Mouse (Mus musculus) kidney, postnatal 36 days (tissue): Measurements from ENCODE around the gene Disp1.

Source experiments
- DNase-seq, 2 experiments: peaks; one replicate each; pipeline ENCODE4 v3.0.0; 2021 to 2022; ENCODE audit warnings: mixed read lengths in 2 of 2

Gene Disp1

DNA sequence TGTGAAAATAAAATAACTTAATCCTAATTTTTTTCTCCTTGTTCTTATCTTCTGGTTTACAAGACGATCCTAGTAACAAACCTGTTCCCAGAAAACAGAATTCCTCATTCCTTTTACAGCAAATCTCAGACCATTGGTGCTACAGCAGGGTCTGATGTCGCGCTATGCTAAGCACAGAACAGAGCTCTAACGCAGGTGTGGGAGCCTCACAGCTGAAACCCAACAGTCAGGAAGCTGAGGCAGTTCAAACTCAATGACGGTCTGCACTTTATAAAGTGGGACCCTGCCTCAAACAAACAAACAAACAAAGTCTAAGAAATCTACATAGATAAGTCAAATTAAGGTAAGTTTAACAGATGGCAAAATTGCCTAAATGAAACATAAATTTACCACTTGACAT lies 20.4 kb downstream of the Disp1 start:
- DNase-seq: no peak

DNA sequence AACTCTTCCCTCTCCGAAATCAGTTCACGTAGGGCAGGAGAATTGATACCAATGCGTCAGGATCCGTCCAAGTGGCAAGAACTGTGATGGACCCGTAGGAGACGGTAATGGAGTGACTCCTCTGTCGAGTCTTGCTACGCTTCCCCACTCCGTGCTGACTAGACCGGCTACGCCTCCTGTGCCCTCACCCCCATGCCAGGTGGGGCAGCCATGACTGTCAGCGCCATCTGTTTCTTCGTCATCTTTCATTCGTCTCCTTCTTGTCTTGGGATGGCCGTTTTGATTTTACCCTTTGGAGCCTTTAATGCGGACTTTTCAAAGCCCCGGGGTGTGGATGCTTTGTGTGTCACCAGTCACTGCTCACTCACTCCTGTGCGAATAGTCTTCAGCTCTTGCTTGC lies 26.6 kb downstream of the Disp1 start:
- no peak for DNase-seq

DNA sequence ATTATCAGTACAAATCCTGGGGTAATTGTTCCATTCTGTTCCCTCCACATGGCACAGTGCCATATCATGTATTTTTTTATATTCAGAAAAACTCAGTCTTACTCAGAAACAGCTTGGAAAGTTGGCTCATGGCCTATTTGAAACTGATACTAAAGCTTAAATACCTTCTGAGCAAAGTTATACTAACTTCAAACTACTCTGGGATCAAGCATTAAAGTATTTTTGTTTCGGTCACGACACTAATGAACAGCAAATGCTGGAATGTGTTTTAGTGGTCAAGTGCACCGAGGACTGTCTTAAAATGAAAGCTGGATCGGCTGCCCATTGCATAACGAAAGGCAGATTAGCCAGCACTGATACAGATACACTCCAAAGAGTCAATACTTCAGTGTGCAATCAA lies 27.2 kb downstream of the Disp1 start:
- DNase-seq: peak in 1 of 2 experiments; percentile 7

DNA sequence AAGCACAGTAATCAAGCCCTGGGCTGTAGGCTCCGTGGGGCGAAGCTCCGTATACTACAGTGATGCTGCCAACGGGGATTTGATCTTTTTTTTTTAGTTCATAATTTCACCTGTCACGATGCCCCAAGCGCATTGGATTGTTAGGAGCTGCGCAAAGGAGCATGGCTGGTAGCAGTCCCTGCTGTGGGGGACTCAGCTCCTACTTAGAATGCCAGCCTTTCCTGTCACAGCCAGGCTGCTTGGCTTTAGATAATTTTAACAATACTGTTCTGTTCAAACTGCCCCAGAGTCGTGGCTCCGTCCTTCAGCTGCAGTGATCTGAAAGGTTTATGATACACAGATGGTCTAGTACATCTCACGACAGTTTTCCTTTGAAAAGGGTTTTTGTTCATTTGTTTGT lies 29.9 kb downstream of the Disp1 start:
- no peak for DNase-seq

DNA sequence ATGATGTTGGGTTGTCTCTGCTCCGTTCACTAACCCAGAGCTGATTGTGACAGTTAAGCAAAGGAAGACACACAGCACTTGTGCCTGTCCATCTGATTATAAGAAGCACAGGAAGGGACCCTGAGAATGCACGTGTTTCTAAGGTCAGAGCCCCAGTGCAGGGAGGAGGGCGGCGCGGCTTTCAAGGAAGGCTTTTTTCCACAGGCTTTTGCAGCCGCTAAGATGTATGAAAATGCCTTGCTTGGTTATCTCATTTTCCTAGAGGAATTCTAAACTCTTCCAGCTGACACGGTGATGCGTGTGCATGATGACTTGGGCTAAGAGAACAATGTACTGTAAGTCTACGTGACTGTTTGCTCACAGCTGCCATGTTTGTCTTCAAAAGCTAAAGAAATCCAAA lies 30.9 kb downstream of the Disp1 start:
- DNase-seq: no peak

DNA sequence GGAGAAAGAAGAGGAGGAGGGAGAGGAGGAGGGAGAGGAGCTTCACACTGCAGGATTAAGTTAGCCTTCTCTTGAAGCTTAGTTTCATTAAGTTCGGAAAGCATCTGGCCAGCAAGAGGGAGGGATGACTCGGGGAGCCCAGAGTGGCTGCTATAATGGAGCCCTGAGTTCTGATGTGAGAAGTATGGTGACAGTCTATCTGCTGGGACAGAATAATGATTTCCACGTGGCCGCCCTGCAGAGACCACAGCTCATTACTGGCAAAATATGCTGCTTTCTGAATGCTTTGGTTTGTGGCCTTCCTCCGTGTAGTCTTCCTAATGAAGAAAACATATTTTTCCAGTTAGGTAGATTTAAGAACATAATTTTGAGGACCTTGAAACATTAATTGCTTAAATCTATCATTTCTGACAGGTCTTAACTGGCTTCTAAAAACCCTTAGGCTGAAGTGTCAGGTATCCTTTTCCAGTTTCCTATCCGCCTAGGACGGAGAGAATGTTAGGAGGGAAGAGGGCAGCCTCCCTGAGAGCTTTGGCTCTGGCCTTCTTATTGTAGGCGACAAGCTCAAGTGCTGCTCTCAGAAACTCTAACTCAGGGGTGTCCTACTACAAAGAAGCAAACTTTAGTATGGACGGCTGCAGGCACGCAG lies 32.2 kb downstream of the Disp1 start:
- no peak for DNase-seq

DNA sequence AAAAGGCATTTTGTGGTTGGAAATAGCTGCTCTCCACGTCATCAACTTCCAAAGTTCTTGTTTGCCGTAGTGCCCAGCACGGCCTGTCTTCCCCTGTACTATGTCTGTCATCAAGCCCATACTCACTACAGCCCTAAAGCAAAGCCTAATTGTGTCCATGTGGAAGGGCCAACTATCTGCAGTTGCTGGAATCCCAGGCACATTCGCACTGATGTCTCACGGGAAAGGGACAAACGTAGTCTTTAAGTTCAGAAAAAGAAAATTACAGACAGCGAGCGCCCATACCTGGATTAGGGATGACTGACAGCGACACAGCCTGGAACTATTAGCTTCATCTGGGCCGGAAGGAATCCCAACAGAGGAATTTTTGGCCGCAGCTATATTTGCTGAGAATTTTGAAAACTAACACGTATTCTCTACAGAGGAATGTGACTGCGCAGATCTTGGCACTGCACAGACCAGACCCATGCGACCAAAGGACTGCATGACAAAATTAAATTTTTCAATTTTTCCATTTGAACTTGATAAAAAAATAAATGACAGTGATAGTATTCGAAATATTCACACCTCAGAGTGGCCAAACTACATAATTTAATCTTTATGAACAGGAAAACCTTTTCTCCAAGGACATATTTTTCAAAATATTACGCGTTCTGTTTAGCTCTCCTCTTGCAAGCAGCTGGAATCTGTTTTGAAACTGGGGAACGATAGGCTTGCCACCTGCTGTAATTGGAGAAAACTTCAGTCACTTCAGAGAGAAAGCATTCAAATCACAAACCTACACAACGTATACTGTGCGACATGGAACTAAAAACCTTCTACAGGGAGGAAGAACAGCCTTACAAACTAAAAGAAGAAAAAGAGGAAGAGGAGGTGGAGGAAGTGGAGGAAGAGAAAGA lies 33.0 kb downstream of the Disp1 start:
- DNase-seq: no peak

DNA sequence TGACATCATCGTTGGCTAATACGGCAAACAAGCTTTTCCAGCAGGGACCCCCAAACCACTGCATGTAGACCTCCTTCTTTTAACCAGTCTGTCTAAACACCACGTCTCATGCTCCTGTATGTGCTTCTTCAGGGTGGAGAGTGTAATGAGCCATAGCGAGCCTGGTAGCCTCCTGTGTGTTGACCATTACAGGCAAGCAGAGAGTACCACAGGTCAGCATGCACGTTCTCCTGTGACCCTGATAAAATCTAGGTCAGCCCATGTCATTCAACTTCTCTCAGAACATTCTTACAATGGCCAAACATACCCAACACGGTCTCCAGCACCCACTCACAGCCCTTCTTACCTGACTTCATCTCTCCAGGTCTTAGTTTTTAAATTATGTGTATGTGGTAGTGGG lies 35.8 kb downstream of the Disp1 start:
- DNase-seq: no peak

DNA sequence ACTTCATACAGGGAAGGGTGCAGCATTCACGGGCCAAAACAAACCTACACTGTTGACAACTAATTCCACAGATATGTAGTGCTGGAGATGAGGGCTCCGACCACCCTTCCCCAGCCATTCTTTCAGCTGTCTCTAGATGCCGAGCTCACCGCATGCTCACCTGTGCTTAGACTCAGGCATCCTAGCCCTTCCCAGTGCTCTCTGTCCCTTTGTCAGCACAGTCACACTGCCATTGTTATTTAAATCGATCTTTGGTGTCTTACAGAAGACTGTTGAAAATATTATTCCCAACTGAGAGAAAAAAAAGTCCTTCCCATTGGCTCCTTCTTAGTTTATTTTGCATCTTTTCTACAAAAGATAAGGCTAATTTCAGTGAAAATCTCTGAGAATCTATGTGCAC lies 36.6 kb downstream of the Disp1 start:
- DNase-seq: no peak

DNA sequence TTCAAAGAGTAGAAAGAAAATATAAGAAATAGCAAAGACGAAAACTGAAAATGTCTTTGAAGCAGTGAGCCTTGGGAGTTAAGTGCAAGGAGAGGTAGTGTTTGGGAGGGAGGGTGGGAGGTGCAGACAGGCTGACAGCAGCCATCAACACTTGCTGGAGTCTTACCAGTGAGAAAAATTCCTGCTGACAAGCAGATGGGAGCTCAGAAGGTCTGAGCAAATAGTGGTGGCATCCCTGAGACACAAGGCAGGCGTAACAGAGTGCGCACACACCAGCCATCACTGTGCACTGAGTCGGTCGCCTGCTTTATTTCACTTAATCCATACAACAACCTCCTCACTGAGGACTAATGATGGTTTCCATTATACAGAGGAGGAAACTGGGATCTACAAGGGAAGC lies 37.8 kb downstream of the Disp1 start:
- DNase-seq: no peak

DNA sequence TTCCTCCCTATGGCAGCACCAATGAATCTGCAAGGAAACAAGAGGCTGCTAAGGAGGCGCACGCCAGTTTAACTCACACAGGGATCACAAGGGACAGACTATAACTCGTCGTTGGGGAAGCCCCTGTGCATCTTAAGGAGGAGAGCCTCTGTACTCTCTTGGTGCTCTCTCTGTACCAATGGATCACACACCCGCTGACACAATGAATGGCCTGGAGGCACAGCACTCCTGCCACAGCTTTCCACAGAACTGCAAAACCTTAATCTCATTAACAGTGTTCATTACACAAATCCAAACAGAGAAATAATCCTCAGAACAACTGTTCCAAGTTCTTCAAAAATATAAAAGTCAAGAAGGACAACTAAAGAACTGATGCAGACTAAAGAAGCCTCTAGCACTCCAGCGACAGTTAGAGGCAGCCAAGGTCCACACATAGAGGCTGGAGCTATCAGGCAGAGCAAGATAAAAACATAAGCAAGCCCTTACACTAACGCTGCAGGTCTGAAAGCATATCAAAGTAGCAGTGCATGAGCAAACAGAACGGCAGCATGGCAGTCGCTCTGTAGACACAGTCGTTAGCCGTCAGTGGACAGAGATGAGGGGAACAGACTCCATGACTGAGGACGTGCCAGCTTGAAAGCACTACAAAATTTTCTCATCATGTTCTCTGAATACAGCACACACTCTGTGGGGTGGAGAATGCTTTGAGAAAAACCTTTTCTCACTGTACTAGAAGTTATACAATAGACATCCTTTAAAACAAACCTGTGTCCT lies 38.5 kb downstream of the Disp1 start:
- no peak for DNase-seq

DNA sequence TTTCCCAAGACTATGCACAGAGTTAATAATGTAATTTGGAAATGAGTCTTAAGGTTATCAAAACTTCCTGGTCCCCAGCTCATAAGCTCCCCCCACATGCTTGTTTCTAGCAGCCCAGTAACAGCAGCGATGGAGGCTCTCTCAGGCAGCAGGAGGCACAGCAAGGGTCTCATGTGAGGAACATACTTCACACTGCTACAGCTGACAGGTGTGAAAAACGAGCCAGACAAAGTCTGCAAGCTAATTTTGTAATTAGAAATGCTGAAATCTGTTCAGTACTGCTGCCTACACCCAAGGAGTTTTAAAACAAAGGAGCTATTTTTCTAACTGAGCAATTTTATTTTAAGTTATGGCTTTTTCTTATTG lies 40.3 kb downstream of the Disp1 start:
- DNase-seq: no peak

DNA sequence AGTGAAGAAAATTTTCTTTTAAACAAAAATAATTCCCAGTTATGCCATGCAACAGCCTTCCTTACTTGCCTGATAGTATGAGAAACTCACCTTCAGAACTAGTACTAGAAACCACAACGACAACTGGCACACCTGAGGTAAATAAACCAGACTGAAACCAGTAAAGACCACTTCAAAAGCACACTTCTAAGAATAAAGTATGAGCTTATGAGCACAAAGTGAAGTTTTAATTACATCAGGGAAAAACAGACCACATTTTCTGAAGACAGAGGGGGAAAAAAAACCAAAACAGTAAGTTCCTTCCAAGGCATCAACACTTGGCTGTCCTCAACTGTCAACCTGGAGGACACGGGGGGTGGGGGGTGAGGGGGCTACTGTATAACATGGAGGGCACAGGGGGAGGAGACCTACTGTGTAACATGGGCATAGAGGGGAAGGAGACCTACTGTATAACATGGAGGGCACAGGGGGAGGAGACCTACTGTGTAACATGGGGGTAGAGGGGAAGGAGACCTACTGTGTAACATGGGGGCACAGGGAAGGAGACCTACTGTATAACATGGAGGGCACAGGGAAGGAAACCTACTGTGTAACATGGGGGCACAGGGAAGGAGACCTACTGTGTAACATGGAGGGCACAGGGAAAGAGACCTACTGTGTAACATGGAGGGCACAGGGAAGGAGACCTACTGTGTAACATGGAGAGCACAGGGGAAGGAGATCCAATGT lies 40.9 kb downstream of the Disp1 start:
- DNase-seq: no peak

DNA sequence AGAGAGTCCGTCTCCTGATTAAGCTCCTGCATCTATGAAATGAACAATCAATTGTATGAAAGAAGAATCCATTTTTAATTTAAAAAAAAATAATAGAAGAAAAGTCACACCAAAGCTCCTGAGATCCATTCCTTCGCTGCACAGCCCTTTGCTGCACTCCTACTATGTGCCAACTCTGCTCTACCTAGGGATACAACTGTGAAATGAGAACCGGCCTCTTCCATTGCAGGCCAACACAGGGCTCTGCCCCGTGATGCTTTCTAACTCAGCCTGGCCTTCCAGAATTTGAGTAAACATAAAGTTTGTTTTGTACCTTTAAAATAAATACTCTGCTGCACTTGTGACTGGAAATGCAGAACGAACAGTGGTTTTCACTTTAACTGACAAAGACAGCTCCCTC lies 42.0 kb downstream of the Disp1 start:
- no peak for DNase-seq

DNA sequence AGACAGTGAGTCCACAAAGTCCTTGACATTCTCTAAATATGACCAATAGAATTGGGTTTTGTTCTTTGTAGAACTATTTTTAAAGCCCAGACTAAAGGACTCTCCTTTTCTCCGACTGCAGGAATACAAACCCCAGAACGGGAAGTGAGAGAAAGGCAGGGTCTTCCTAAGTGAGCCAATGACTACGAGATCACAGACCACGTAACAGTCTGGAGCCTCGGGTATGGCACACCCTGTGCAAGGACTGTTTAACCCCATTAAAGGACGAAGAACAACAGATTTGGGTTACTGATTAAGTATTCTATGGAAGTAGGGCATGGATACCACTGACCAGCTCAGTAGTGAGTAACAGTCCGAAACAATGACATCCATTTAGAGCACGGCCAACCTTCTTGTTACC lies 46.1 kb downstream of the Disp1 start:
- no peak for DNase-seq

DNA sequence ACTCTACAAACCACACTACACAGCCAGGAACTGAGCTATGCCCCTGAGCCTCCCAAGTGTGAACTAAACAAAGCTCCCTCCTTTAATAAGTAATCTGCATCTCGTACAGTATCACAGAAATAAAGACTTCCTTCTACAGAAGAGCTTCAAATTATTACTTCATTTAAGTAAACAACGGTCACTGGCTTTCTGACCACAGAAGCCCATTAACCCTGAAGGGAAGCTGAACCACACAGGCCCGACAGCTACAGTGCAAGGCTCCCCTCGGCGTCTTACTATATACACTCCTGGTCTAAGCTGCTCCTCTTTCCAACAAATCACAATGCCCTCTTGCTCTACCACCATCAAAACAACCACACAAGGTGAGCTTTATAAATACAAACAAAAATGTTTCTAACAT lies 50.2 kb downstream of the Disp1 start:
- no peak for DNase-seq

DNA sequence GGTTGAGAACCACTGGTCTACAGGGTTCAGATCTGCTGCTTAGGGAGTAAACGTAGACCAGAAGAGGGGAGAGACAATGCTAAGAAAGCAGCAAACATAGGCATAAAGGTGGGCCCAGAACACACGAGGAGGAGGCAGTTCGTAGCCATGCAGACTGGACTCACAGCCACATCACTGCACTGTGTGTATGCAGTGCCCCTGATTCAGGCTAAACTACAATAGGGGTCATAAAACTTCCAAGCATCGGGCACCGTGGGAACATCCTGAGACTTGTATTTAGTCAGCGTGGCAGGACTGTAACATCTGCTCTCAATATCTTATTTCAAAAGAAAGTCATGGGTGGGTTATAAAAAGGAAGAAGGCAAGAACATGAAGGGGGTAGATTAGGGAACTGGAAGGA lies 52.9 kb downstream of the Disp1 start:
- no peak for DNase-seq

DNA sequence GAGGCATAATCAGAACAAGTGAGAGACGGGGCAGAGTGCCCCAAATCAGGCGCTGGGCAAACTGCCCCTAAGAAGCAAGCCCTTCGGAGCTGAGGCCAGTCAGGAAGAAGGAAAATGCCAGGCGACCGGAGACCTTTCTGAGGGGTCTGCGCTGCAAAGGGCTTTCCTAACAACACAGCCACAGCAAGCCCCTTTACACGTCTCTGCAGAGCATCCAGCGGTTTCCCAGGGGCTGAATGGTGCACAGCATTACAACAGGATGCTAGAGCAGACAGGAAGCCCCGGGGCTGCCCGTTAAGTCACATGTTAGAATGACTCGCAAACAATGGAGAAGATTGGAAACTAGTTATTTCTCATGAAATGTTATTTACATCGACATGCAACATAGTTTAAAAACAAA lies 53.5 kb downstream of the Disp1 start:
- DNase-seq: peak in 1 of 2 experiments; percentile 22

DNA sequence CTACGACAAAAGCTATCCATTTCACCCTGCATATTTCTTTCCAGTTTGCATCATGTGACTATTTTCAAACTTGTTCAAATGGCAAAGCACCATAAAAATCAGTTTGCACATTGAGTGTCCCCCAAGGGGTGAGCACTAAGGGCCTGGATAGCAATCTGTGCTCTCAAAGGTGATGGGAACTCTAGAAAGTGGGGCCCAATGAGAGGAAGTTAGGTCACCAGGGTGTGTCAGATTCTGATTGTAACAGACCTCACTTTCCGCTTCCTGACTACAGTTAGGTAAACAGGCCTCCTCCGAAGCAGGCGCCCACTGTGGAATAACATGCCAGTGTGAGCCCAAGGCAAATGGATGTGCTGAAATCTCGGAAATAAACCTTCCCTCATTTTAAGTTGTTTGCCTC lies 54.6 kb downstream of the Disp1 start:
- no peak for DNase-seq

DNA sequence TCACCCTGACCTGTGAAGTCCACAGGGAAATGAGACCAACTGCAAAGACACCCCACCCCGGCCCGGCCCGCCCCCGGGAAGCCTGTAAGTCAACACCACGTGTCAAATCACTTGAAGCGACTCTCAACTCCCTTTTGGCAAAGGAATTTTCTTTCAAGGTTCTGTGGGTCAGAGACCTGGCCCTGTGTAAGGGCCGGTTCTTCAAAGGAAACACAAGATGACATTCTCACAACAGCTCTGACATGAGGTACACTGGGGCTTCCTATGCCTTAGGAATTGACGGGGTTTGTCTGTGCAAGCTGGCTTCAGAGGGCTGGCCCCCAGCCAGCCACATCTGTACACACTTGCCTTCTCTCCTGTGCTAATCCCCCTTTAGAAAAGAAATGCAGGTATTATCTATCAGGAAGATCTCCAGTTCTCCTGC lies 56.7 kb downstream of the Disp1 start:
- no peak for DNase-seq

DNA sequence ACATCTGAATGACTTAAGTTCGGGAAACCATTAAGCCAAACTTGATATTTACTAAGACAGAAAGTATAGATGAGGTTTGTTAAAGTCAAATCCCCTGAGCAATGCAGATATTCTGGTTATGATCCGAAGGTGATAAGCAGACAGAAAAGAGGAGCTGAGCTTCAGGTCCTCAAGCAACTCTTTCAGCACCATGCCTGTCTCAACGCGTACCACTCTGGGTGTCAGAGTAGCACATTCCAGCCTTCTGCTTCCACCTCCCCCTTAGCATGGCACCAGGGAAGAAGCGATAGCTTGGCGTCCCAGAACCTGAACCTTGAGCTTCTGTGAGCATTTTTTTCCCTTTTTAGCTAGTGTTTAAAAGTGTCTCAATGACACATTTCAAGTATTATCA lies 57.1 kb downstream of the Disp1 start:
- no peak for DNase-seq

DNA sequence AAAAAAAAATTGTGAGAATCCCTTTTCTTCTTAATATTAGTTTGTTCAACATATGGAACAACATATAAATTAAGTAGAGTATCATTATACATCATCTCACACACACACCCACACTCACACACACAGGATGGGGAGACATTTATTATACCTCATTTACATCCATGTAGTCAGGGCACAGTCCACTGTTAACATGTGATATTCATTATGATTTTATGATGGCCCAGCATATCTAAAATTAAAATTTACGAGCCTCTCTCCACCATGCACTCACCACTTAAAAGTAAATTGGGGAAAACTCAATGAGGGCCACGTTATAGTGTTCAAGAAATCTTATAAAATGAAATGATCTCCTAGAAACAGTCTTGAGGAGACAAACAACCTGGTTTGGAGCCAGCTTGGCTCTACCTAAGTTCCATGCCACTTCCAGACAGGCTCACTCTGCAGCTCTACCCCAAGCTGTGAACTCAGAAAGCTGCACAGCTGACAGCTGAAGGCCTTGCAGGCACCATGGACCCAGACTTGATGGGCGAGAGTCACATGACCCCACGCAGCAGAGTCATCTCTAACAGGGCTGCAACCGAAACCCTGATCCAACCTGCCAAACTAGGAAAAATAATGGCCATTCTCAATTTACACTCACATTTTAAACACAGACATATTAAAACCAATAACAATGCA lies 57.7 kb downstream of the Disp1 start:
- DNase-seq: no peak

DNA sequence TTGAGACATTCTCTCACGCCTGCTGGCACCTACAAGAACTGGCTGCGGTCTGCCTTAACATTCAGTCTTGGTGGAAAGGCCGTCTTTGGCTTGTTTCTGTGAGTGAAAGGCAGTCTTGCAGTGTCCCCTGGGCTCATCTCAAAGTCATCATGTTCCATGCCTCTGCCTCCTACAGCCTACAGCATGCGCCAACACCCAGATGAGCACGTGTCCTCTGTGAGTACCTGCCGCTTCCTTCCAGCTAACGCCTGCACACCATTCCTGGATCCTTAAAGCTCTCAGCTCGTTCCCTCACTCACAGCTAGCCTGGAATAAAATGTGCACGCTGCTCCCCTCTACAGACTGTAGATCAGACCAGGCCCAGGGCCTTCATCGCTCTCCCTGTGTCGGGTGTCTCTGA lies 60.3 kb downstream of the Disp1 start:
- no peak for DNase-seq
